Mouse (Mus musculus) bone marrow macrophage, adult 2 months (primary cell): ENCODE data around the gene 2310061N02Rik.

ENCODE experiments used
- CTCF ChIP-seq: IDR thresholded peaks from 2 replicates; pipeline ENCODE4 v1.5.1; 2012; ENCODE audit warnings: low read depth, mild to moderate bottlenecking, low read length, moderate library complexity
- POLR2A ChIP-seq: IDR thresholded peaks from 2 replicates; pipeline ENCODE4 v1.6.1; 2012; ENCODE audit warnings: mild to moderate bottlenecking, low read depth, low read length, borderline replicate concordance

- TF ChIP-seq CTCF: no peak
- TF ChIP-seq POLR2A: no peak
These were observed 21.1 kb upstream of the 2310061N02Rik start, which contains the start of gene Krtap13-1 for GRCm38 (mm10) chr16:88728812-88729275.
